In the genomic region with DNA sequence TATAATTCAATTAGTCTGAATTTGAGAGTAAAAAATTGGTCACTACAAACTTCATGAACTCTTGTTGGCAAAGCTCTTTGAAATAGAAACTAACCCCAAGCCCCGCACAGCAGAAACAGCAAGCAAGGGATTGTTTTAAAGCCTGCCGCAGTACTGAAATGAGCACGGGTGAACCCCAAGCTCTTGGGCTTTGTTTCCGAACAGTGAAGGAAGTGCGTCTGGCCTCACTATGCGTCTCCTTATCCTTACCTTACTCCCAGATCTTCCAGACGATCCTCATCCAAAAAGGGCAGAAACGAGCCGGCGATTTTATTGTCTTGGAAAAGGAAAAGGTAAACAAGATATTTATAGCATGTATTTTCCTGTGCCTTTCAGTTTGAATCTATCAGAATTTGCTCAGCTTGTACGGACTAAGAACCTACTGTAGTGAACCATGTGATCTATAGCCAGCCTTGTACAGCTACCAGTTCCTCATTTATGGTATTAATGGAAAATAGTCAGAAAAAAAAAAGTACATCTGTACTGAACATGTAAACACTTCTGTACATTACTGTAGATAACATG, we compare ENCODE assay signal across 16 mouse cellular contexts. TPM values are rescaled to one million over a fixed set of nuclear protein-coding genes. Genes with fewer than 3 reads are reported as not detected.
A peak's percentile ranks its signal among the peaks of the same experiment; 100 is the strongest.
DNase-seq lines count a peak whose midpoint lies in the region; ATAC-seq and TF ChIP-seq lines count a peak whose summit lies in the region.
"Had no signal": no experiment of that assay in that cellular context is flagged by ENCODE, and none has a peak within 500 bp of the region (broad histone marks: within the 10 kb centered on the region; RNA-seq: fewer than 3 reads in every experiment).

No protein-coding gene starts in this region.

- TF ChIP-seq POLR2A in spleen, adult 2 months (IDR thresholded peaks at IDR 0.05; ENCODE audit: low read depth, low read length): no peak
- no peak for TF ChIP-seq POLR2A in small intestine, adult 2 months (IDR thresholded peaks at IDR 0.05; ENCODE audit: low read depth, low read length)

- DNase-seq in embryonic facial prominence, embryonic 10.5 days (ENCODE audit: low spot score): no peak
- DNase-seq in spleen, adult 2 months (ENCODE audit: low read depth in 1 of 2, low spot score in 2 of 2): peak in 1 of 2 experiments; percentile 26
- DNase-seq in spleen, adult 12 weeks (ENCODE audit: low spot score): no peak
- no peak for DNase-seq in MN1 (ENCODE audit: low spot score)
- DNase-seq: cerebellum, postnatal 36 days; left cerebral cortex, postnatal 4 days; lung, postnatal 4 days; right cerebral cortex, adult 18-20 months had no signal

- no peak overlapping the region for H3K4me3 ChIP-seq in embryonic facial prominence, embryonic 13.5 days
- no peak overlapping the region for H3K4me3 ChIP-seq in embryonic facial prominence, embryonic 10.5 days
- H3K4me3 ChIP-seq in spleen, adult 2 months (ENCODE audit: extremely low read depth, insufficient read depth, insufficient read length): peak overlapping the region; percentile 59
- H3K4me3 ChIP-seq in small intestine, adult 2 months (ENCODE audit: low read depth, low read length): peak overlapping the region; percentile 46

- no peak for ATAC-seq in embryonic facial prominence, embryonic 13.5 days (ENCODE audit: insufficient number of reproducible peaks, insufficient read depth, low FRiP score, low TSS enrichment, low read depth)
- ATAC-seq in inflammation-experienced regulatory T-cells, adult 6 months: peak; percentile 48
- no peak for ATAC-seq in frontal cortex, adult (ENCODE audit: low TSS enrichment)

- no peaks in the 10 kb centered on the region for H3K9me3 ChIP-seq in embryonic facial prominence, embryonic 13.5 days
- H3K9me3 ChIP-seq in embryonic facial prominence, embryonic 10.5 days: no peaks in the 10 kb centered on the region

- H3K4me2 ChIP-seq in embryonic facial prominence, embryonic 13.5 days: no peak overlapping the region

- 76% methylated on average over 11 of the region's 11 CpGs for WGBS in embryonic facial prominence, embryonic 13.5 days
- WGBS in embryonic facial prominence, embryonic 10.5 days: 89% methylated on average over 11 of the region's 11 CpGs
- 4% methylated on average over 11 of the region's 11 CpGs for WGBS in spleen, adult 2 months
- 18% methylated on average over 11 of the region's 11 CpGs for WGBS in small intestine, adult 2 months

- peaks cover 8% of the 10 kb centered on the region for H3K4me1 ChIP-seq in embryonic facial prominence, embryonic 13.5 days
- H3K4me1 ChIP-seq in embryonic facial prominence, embryonic 10.5 days: peaks cover 10% of the 10 kb centered on the region
- H3K4me1 ChIP-seq in spleen, adult 2 months (ENCODE audit: control insufficient read depth, insufficient read depth, insufficient read length): peaks cover 19% of the 10 kb centered on the region; the same call in 1 of the 2 replicates
- peaks cover 27% of the 10 kb centered on the region for H3K4me1 ChIP-seq in small intestine, adult 2 months (ENCODE audit: control insufficient read depth, insufficient read depth, insufficient read length, low read length)

- no peak for TF ChIP-seq CTCF in spleen, adult 2 months (IDR thresholded peaks at IDR 0.05; ENCODE audit: extremely low read depth, insufficient read depth, insufficient read length, insufficient replicate concordance)
- no peak for TF ChIP-seq CTCF in small intestine, adult 2 months (IDR thresholded peaks at IDR 0.05; ENCODE audit: extremely low read depth, insufficient read length, insufficient replicate concordance, low read depth, low read length)

- no peak overlapping the region for H3K27ac ChIP-seq in embryonic facial prominence, embryonic 13.5 days
- no peak overlapping the region for H3K27ac ChIP-seq in embryonic facial prominence, embryonic 10.5 days (replicated peaks)
- H3K27ac ChIP-seq in spleen, adult 2 months (ENCODE audit: insufficient read depth, low read length): peak overlapping the region; percentile 90
- peak overlapping the region; percentile 87 for H3K27ac ChIP-seq in small intestine, adult 2 months (ENCODE audit: insufficient read depth, low read depth, low read length)

- no peaks in the 10 kb centered on the region for H3K27me3 ChIP-seq in embryonic facial prominence, embryonic 13.5 days
- no peaks in the 10 kb centered on the region for H3K27me3 ChIP-seq in embryonic facial prominence, embryonic 10.5 days (replicated peaks; ENCODE audit: low read depth, poor library complexity, severe bottlenecking)
- H3K27me3 ChIP-seq in spleen, adult 2 months (ENCODE audit: control insufficient read depth, insufficient read depth, low read length): no peaks in the 10 kb centered on the region
- no peaks in the 10 kb centered on the region for H3K27me3 ChIP-seq in small intestine, adult 2 months (ENCODE audit: control insufficient read depth, insufficient read depth, low read length)

- H3K36me3 ChIP-seq in embryonic facial prominence, embryonic 13.5 days: peaks cover 18% of the 10 kb centered on the region
- peaks cover 49% of the 10 kb centered on the region for H3K36me3 ChIP-seq in embryonic facial prominence, embryonic 10.5 days (replicated peaks)
- peaks cover 33% of the 10 kb centered on the region for H3K36me3 ChIP-seq in spleen, adult 2 months (ENCODE audit: control insufficient read depth, insufficient read depth, low read length)
- H3K36me3 ChIP-seq in small intestine, adult 2 months (ENCODE audit: control insufficient read depth, insufficient read depth, low read length): peaks cover 10% of the 10 kb centered on the region

- H3K9ac ChIP-seq in embryonic facial prominence, embryonic 13.5 days: 0 out of 2 replicates have a peak overlapping the region, but pooled peaks have one; percentile 27

RNA-seq across cellular contexts. Expression of gene Samhd1, which starts 5.4 kb away (rescaled TPM):
- polyA plus RNA-seq in embryonic facial prominence, embryonic 13.5 days (2015; fragmentation: Nextera tagmentation; extraction: Ambion mirVana): 22.7 and 29.3 TPM in 2 replicates
- 26.7 and 27.8 TPM in 2 replicates for polyA plus RNA-seq in embryonic facial prominence, embryonic 10.5 days (2016; fragmentation: Nextera tagmentation; extraction: Ambion mirVana)
- polyA plus RNA-seq in spleen, adult 2 months (2012; rRNA removed): 120 and 145 TPM in 2 replicates
- polyA plus RNA-seq in inflammation-experienced regulatory T-cells, adult 6 months (2017; shearing (Covaris generic)): 100 to 1,000 TPM; 383 to 537 (median 471) TPM
- 18.9 and 47.7 TPM in 2 replicates for polyA plus RNA-seq in small intestine, adult 2 months (2012; rRNA removed)

RNA-seq across cellular contexts. Expression of gene Tldc2, which starts 42.8 kb away (rescaled TPM):
- not detected in 2 replicates for polyA plus RNA-seq in embryonic facial prominence, embryonic 13.5 days (2015; fragmentation: Nextera tagmentation; extraction: Ambion mirVana)
- not detected in 2 replicates for polyA plus RNA-seq in embryonic facial prominence, embryonic 10.5 days (2016; fragmentation: Nextera tagmentation; extraction: Ambion mirVana)
- polyA plus RNA-seq in spleen, adult 2 months (2012; rRNA removed): not detected in 2 replicates
- polyA plus RNA-seq in inflammation-experienced regulatory T-cells, adult 6 months (2017; shearing (Covaris generic)): not detected
- polyA plus RNA-seq in small intestine, adult 2 months (2012; rRNA removed): 8.8 and 12.4 TPM in 2 replicates
- polyA plus RNA-seq: brain, embryonic 14.5 days; gonadal fat pad, adult 2 months; intestine, embryonic 14.5 days; thymus, postnatal 0 days had no signal

RNA-seq across cellular contexts. Expression of gene Soga1, which starts 50.6 kb away (rescaled TPM):
- 4.6 and 7.1 TPM in 2 replicates for polyA plus RNA-seq in embryonic facial prominence, embryonic 13.5 days (2015; fragmentation: Nextera tagmentation; extraction: Ambion mirVana)
- polyA plus RNA-seq in embryonic facial prominence, embryonic 10.5 days (2016; fragmentation: Nextera tagmentation; extraction: Ambion mirVana): 4.5 and 4.7 TPM in 2 replicates
- polyA plus RNA-seq in spleen, adult 2 months (2012; rRNA removed): 5.3 and 5.4 TPM in 2 replicates
- under 1 TPM in 1 of 3 experiments, not detected in 2; 0.17 TPM for polyA plus RNA-seq in inflammation-experienced regulatory T-cells, adult 6 months (2017; shearing (Covaris generic))
- 4.6 and 6.3 TPM in 2 replicates for polyA plus RNA-seq in small intestine, adult 2 months (2012; rRNA removed)

Comparison
In these comparisons a context has a peak if more than half of its experiments do, and no peak if none do; other contexts are left out.
1. H3K27ac ChIP-seq: peak in spleen, adult 2 months (single experiment) and small intestine, adult 2 months (single experiment); none in embryonic facial prominence, embryonic 13.5 days (single experiment) and embryonic facial prominence, embryonic 10.5 days (single experiment).
2. H3K4me3 ChIP-seq: peak in spleen, adult 2 months (single experiment) and small intestine, adult 2 months (single experiment); none in embryonic facial prominence, embryonic 13.5 days (single experiment) and embryonic facial prominence, embryonic 10.5 days (single experiment).